Mouse (Mus musculus) heart, postnatal 36 days (tissue): ENCODE measurements around the gene Ppp1r9a. TPM values are rescaled to one million over a fixed set of nuclear protein-coding genes. Genes with fewer than 3 reads are reported as not detected.
A peak's percentile ranks its signal among the peaks of the same experiment; 100 is the strongest.

Experiments used
- DNase-seq, 2 experiments: peaks; one replicate each; pipeline ENCODE4 v3.0.0; 2021 to 2022
- intact Hi-C: fragments of 180-260 bp; cut with DNase I; formaldehyde crosslinking; loops from one replicate; pipeline ENCODE4 v1.15.1; 2025
- total RNA-seq, 2 experiments: library from RNA; stranded (reverse); gene quantifications; 2 replicates each; pipeline ENCODE4 v1.2.3; 2021

Gene Ppp1r9a
- total RNA-seq, 2 experiments from 2014 or later, result 12.1 to 13.3 TPM

DNA sequence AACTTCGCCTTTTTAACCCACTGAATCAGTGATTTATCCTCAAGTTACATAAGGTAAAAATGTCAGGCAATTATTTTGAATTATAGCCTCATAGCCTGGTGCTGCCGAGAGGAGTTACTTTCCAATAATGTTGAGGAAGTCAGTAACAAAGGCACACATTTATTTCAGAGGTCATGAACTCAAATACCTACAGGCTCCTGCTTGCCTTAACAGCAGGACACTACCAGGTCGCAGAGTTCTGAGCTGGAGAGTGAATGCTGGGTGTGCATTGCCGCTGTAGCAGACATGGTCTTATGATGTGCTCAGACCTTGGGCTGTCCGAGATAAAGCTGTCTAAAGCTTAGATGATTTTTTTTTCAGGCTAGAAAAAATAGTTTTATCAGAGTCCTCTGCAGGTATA, 196.6 kb downstream of the Ppp1r9a start:
- intact Hi-C loops, result no loop called here

DNA sequence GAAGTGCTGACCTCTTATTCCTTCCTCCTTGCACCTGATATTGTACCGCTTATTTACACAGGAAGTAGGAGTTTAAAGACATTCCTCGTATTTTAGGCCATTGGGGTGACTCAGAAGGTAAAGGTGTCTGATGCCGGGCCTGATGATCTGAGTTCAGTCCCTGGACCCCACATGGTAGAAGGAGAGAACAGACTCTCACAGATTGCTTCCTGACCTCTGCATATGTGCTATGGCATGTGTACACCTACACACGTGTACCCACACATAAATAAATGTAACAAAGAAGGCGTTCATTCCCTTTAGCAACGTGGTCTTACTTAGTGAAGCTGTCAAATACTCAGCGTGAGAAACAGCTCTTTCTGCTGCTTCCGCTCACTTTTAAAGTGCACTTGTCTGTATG, 197.1 kb downstream of the Ppp1r9a start:
- DNase-seq, result no peak
- intact Hi-C loops, result no loop called here

More for the DNA sequence above, 196.6 kb downstream of the Ppp1r9a start:
- no peak for DNase-seq

DNA sequence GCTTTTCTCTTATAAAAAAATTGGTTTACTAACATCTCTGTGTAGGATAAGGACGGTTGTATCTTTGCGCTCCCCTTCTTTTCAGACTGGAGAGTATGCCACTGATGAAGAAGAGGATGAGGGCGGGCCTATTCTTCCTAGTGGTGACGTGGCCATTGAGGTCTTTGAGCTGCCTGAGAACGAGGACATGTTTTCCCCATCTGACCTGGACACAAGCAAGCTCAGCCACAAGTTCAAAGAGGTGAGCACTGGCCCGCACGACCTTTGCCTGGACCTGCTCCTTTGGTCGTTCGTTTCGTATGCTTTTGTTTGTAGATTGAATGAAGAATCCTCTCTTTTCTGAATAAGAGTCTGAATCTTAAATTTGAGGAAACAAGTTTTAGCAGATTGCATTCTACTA, 197.6 kb downstream of the Ppp1r9a start:
- DNase-seq, result no peak
- intact Hi-C loops, result no loop called here

DNA sequence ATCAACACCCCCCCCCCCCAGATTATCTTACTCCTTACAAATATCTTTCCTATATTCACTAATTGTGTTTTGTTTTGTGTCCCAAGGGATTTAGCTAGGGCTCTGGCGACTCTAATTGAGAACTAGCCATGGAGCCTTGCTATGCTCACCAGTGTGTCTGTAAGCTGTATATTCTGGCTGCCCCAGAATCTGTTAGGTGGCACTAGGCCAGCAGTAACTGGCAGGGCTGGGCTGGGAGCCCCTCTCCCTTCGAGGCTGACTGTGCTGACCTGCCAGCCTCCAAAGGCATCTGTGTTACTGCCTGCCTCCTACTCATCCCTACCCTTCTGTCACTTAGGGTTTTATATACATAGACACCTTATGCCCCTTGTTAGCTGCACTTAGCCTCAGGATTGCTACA, 200.0 kb downstream of the Ppp1r9a start:
- intact Hi-C loops, result loop anchor here (2.0 kb wide), 1 partner anchor 22 kb away; no protein-coding TSS in a partner anchor
- DNase-seq, result no peak

DNA sequence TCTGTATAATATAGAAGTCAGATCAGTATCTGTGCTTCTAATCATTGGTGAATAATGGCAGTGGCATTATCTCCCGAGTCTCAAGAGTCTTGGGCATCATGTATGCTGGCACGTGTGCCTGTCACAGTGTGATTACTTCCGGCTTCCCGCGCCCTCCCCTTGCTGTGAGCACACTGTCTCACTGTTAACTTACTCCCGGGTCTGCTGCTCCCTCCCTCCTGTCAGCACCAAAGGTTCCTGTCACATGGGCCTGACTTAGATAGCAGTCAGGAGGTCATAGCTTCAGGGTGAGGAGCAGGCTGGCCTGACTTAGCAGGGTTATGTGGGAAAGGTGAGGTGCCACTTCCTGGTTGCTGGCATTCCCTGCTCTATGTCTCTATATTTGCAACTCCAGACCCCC, 201.1 kb downstream of the Ppp1r9a start:
- intact Hi-C loops, result loop anchor here (2.0 kb wide), 1 partner anchor 23 kb away; no protein-coding TSS in a partner anchor
- DNase-seq, result no peak

DNA sequence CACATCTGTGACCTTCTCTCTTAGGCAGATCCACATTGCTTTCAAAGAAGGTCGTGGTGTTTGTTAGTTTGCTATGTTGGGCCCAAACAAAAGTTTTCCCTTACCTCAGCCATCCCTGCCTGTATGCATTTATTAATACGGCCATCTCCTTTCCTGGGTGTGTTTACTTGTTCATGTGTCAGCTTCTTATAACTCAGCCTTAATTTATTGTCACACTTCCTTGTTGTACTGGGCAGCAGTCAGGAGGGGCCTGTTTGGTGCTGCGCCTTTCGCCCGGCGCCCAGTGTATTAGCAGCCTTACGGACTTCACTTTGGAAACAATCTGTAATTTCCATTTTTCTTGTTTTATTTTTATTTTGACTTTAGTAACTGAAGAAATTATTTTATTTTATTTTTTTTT, 201.5 kb downstream of the Ppp1r9a start:
- intact Hi-C loops, result no loop called here
- DNase-seq, result no peak

DNA sequence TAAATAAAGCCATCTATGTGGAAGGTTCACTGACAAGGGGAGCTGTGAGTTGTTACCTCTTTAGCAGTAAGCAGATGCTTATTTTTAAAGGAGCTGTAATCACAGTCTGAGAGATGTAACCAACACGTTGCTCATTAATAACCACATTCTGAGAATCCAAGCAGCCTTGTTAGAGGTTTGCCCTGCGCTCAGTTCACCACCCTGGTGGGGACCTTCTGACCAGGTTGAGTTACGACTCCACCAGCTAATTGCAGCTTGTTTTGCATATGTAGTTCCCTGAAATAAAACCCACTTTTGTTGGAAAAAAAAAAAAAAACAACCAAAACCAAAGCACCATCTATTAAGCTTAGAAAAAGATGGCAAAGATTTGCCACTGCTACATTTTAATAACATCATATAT, 205.8 kb downstream of the Ppp1r9a start:
- no peak for DNase-seq
- intact Hi-C loops, result no loop called here

DNA sequence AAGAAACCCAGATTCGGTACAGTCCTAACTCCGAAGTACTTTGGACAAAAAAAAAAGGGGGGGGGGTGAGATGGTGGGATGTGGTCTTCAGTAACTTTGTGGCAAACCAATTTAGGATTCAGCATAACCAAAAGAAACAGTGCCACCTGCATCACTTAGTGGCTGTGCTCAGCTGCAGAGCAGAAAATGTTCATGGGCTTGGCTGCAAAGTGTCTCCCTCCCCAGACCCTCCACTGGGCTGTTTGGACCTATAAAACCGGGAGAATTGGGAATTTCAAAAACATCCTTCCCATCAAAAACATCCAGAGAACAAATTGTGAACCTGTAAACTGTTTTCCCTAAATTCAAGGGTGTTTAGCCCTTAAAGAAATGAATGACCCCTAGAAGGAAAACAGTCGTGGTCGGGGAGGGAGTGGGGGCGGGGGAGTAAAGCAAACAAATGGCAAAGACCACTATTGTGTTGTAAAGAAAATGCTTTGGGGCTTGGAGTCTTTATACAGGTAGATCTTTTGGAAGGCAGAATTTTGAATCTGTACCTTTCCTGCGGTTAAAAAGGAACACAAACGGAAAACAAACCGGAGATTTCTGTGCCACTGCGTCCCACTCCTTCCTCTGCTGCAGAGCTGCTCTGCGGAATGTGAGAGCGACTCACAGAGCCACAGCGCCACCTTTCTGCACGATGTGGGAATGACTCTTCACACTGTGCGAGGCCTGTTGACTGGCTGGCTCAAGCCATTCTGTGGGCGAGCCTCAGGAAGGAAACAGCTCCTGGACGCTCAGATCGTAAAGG, 207.4 kb downstream of the Ppp1r9a start:
- intact Hi-C loops, result loop anchor here (1.0 to 5.0 kb wide), 7 partner anchors 14 to 698 kb away; partner anchors contain the start of genes Casd1, Peg10, Ppp1r9a and Sgce
- peak; percentile 88 for DNase-seq

DNA sequence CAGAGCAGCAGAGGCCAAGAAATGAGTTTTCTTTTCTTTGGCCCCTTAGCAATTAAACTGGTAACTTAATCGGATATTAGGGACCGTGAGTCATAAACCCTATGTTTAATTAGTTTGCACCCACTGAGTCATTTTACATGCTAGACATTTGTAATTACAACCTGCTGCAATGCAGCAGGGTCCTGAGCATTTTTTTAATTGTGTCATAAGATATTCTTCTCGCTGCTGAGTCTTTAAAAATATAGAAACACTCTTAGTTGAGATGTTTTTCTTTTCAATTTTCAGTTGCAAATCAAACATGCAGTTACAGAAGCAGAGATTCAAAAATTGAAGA, 208.0 kb downstream of the Ppp1r9a start:
- intact Hi-C loops, result loop anchor here (1.0 to 5.0 kb wide), 6 partner anchors 208 to 698 kb away; partner anchors contain the start of genes Casd1, Peg10, Ppp1r9a and Sgce
- no peak for DNase-seq

DNA sequence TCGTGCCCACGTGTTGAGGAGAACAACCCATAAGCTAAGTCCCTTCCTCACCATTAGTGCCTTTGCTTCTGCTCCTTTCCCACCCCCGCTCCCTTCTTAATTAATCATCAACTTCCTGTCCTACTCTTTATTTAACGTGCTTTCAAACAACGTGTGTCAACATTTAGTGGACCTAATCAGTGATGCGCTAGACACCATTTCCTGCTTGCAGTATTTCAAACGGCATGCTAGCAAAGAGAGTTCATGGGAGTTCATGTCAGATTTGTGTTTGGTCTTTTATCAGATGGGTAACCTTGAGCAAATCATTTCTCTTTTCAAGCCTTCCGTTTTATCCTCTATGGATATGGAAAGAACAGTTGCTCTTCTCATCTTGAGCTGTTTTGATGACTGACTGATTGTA, 210.4 kb downstream of the Ppp1r9a start:
- intact Hi-C loops, result loop anchor here (5.0 kb wide), 4 partner anchors 211 to 701 kb away; partner anchors contain the start of genes Casd1, Peg10, Ppp1r9a and Sgce
- no peak for DNase-seq

DNA sequence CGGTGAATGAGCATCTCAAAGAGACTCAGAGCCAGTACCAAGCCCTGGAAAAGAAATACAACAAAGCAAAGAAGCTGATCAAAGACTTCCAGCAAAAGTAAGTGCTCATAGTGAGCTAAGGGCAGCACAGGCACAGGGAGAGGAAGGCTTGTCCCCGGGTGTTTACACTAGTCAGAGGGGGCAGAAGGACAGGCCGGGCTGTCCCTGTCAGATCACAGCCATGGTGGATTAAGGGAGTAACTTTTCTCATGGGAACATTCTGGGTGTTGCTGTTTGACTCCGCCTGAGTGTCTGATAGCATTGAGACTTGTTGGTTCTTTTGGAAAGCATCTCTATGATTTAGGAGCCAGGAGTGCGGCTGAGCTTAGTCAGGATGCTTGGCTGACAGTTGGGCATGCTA, 211.0 kb downstream of the Ppp1r9a start:
- intact Hi-C loops, result loop anchor here (5.0 kb wide), 4 partner anchors 211 to 701 kb away; partner anchors contain the start of genes Casd1, Peg10, Ppp1r9a and Sgce
- DNase-seq, result no peak

DNA sequence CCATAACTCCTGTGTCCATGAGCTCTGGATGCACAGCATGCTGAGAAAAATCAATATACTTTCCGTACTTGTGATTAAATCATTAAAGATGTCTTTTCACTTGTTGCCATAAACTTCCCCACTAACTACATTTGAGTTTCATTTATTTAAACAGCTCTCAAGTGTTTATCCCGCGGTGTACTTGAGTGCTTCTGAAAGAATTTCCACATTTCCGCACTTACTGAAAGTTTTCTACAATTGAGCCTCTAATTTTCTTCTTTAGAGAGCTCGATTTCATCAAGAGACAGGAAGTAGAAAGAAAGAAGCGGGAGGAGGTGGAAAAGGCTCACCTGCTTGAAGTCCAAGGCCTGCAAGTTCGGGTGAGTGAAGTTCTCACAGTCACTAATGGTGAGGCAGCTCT, 212.1 kb downstream of the Ppp1r9a start:
- no peak for DNase-seq
- intact Hi-C loops, result loop anchor here (5.0 kb wide), 4 partner anchors 213 to 703 kb away; partner anchors contain the start of genes Casd1, Peg10, Ppp1r9a and Sgce

DNA sequence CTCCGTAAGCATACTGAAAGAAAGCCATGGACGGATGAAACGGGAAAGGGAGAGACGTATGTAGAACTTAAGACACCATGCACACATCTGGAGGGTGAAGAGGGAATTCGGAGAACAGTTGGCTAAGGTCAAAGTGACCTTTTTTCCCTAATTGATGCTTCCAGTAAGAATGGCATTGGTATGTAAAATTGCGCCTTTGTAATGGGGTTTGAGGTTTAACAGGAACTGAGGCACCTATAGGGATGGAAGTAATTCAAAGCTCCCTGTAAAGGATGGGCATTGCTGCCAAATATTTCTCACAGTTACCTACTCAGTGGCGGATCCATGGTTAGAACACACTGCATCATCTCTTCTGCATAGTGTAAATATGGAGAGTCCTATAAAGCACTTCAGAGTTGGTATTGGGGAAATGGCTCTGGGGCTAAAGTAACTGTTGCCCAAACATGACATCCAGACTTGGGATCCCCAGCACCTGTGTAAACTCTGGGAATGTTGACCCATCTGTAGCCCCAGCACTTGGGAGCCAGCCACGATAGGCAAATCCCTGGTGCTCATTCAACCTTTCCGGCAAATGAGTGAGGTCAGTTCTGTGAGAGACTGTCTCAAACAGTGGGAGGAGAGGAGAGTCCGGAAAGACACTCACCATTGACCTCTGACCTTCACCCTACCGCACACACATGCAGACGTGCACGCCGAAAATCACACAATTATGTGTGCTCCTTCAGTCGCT, 216.6 kb downstream of the Ppp1r9a start:
- DNase-seq, result no peak
- intact Hi-C loops, result no loop called here

DNA sequence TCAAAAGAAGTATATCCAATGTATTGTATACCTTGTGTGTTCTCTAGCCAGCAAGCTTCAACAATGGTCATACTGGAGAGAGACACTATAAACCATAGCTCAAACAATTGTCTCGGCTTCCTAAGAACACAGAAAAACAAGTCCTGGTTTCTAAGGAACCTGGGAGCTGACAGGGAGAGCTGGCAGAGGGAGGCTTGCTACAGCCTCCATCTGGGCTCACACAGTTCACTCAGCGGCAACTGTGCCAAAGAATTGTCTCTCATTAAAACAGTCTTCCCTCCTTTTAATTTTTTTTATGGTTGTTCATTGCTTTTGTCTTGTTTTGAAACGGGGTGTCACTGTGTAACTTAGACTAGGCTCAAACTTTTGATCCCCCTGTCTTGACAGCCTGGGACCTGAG, 217.5 kb downstream of the Ppp1r9a start:
- intact Hi-C loops, result no loop called here
- no peak for DNase-seq

DNA sequence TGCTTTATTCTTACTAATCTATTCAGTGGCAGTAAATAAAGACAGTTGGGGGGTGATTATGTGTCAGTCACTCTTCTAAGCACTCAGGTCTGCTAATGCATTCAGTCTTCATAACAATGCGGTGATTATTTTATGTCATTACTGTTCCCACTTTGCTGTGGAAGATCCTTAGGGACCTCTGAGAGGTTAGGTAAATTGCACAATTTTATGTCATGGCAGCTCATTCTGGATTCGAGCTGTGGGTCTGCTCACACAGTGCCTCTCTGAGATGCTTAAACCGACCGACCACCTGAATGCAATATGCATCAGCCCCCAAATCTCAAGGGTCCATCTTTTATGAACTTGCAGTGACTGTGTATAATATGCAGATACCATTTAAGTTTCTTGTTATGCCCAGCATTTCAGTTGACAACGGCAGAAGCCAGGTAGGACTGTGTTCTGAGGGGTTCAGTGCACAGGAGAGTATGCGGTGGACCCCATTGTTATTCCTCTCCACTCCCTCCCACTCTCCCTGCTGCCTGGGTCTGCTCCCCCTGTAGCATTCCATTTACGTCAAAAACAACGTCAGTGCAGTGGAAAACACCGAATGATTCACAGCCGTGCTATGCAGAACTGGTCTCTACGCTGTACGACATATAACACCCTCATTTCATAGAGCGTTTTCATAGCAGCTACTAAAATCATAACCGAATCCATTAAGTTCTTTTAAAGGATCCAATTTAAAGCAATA, 226.8 kb downstream of the Ppp1r9a start:
- intact Hi-C loops, result no loop called here
- no peak for DNase-seq

DNA sequence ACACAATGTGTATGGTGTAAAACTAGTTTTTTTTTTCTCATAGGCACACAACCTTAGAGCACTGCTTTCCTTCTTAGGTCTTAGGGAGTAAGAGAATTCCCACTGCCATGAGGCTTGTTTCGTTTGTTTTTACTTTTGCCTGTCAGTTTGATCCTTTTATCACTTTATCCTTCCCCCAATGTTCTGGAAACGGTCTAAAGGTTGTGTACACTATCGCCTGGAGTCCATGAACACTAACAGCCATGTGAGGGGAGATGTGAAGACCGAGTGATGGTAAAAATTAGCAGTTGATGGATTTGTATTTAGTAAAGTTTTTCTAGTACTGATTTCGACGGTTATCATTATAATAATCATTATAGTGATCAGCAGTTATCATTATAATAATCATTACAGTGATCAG, 232.3 kb downstream of the Ppp1r9a start:
- intact Hi-C loops, result no loop called here
- DNase-seq, result no peak

DNA sequence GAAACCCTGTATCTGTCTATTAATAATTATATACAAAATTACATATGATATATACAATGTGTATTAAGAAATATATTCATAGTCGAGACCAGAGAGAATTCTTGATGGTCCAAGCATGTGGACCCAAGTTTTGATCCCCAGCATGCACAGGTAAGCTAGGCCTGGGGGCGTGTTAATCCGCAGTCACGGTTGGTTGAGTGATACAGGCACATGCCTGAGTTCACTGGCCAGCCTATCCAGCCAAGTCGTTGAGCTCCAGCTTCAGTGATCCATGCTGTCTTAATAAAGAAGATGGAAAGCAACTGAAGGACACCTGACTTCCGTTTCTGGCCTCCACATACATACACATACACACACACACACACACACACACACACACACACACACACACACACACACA, 233.3 kb downstream of the Ppp1r9a start:
- DNase-seq, result no peak
- intact Hi-C loops, result no loop called here

DNA sequence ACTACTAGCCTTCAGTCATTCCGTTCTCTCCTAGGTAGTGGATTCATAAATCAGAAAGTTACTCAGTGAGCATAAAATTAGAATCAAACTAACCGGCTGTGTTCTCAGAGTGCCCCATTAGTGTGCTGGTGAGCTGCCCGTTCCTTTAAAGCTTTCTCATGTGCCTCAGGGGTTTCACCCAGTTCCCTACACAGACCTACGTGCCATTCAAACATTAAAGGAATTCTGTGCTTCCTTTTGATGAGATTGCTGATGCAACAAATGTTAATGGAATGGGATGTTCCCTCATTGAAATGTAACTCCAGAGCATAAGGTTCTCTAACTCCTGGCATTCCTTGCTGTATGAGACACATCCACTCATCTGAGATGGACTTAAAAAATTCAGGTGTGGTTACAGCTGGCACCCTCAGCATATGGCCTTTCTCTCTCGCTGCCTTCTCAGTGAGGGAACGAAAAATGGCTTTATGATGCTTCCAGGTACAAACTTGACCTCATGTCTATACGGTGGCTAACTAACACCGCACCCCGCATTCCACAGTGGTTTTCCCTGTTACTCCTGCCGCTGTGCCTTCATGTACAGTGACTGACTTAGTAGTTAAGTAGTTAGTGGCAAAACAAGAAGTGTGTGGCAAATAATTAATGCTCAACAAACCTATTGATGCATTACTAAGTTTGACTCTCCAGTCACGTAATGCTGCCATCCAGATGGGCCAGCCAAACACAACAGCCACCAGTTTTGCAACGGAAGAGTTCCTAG, 236.3 kb downstream of the Ppp1r9a start:
- intact Hi-C loops, result no loop called here

DNA sequence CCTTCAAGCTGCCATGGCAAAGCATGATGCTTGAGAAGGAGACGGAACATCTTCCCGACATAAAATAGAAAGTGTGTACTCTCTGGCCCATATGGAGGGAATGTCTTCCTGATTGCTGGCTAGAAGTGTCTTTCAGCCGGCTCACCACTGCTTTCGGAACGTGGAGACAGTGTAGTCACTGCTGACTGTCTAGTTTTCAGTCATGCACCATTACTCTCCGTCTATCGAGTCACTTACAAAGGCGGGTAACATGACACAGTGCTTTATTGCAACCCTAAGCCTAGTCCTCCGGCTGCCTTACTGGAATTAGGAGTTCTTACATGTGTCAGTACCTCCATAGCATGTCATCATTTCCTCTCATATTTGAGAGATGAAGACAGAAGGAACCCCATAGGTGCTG, 236.9 kb downstream of the Ppp1r9a start:
- DNase-seq, result no peak
- intact Hi-C loops, result no loop called here

More for the DNA sequence above, 236.3 kb downstream of the Ppp1r9a start:
- no peak for DNase-seq

DNA sequence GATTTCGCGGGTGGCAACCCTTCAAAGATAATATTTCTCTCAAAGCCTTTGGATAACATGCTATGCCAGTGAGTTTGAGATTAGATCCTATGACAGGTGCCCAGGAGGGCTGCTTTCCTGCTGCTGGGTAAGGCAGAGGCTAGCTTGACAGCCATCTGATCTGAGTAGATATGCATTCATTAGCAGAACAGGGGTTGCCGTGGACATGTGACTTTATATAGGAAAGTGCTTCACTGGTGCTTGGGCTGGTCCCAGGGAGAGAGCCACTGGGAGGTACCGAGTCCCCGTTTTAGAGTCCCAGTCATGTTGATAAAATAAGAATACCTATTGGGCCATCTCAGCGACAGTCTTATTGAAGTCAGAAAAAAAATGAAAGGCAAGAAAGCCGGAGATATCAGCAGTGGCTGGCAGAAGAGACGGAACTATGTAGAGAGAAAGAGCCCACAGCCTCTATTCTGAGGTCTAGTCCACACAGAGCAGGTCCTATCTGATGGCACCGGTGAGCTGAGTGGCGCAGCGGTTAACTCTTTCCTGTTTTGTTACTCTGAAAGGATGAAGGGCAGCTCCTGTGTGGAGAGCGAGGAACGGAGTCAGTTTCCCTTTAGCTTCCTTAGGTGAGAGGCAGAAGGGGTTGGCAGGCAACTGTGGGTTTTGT, 244.9 kb downstream of the Ppp1r9a start:
- intact Hi-C loops, result no loop called here
- DNase-seq, result no peak
